Mouse (Mus musculus) ES-E14 (cell line): Measurements from ENCODE around the gene Manba. TPM values are rescaled to one million over a fixed set of nuclear protein-coding genes. Genes with fewer than 3 reads are reported as not detected.
A peak's percentile ranks its signal among the peaks of the same experiment; 100 is the strongest.

ENCODE experiments used
- DNase-seq: peaks from one replicate; pipeline ENCODE4 v3.0.0-alpha.2; 2013; ENCODE audit warnings: low read depth, low spot score
- H3K27ac ChIP-seq: 2 replicates; pipeline ENCODE4 v1.5.1; 2012; ENCODE audit warnings: low read depth, mild to moderate bottlenecking, low read length, moderate library complexity, mixed read lengths; ENCODE audit not compliant: poor library complexity, insufficient read depth, severe bottlenecking
- H3K36me3 ChIP-seq: 2 replicates; pipeline ENCODE4 v1.6.1; 2012; ENCODE audit warnings: mild to moderate bottlenecking, low read length, moderate library complexity, mixed read lengths; ENCODE audit not compliant: control insufficient read depth, poor library complexity, insufficient read depth, severe bottlenecking
- H3K4me1 ChIP-seq, 2 experiments: fragments of 150-350 bp in 1 of 2; sonication (generic) in 1 of 2; 2 replicates each; pipeline ENCODE4 v1.6.1; 2012; ENCODE audit warnings: low read length in 2 of 2, mild to moderate bottlenecking in 1 of 2, mixed read lengths in 1 of 2; ENCODE audit not compliant: control insufficient read depth in 2 of 2, insufficient read depth in 2 of 2, poor library complexity in 1 of 2
- H3K4me3 ChIP-seq, 2 experiments: fragments of 150-350 bp in 1 of 2; sonication (generic) in 1 of 2; 2 replicates each; pipeline ENCODE4 v1.5.1; 2012; ENCODE audit warnings: low read length in 2 of 2, low read depth in 1 of 2, mild to moderate bottlenecking in 1 of 2, mixed read lengths in 1 of 2; ENCODE audit not compliant: insufficient read depth in 1 of 2, poor library complexity in 1 of 2, severe bottlenecking in 1 of 2
- H3K9ac ChIP-seq: 2 replicates; pipeline ENCODE4 v1.6.1; 2012; ENCODE audit warnings: low read depth, mild to moderate bottlenecking, low read length, mixed read lengths; ENCODE audit not compliant: poor library complexity, insufficient read depth, severe bottlenecking
- H3K9me3 ChIP-seq: fragments of 150-350 bp; sonication (generic); 2 replicates; pipeline ENCODE4 v1.6.1; 2012; ENCODE audit warnings: low read depth, mild to moderate bottlenecking, low read length; ENCODE audit not compliant: control insufficient read depth, insufficient read depth
- CHD2 ChIP-seq: IDR thresholded peaks from 2 replicates; pipeline ENCODE4 v1.6.1; 2014; ENCODE audit warnings: mild to moderate bottlenecking, low read depth, low read length, inconsistent platforms
- HCFC1 ChIP-seq: IDR thresholded peaks from 2 replicates; pipeline ENCODE4 v1.6.1; 2012; ENCODE audit warnings: low read length, inconsistent platforms, borderline replicate concordance; ENCODE audit not compliant: insufficient read depth
- MAFK ChIP-seq: IDR thresholded peaks from 2 replicates; pipeline ENCODE4 v1.6.1; 2014; ENCODE audit warnings: mild to moderate bottlenecking, low read depth, low read length, inconsistent platforms; ENCODE audit not compliant: insufficient read depth
- ZC3H11A ChIP-seq: IDR thresholded peaks from 2 replicates; pipeline ENCODE4 v1.6.1; 2012; ENCODE audit warnings: low read depth, mild to moderate bottlenecking, inconsistent platforms, low read length, borderline replicate concordance
- ZNF384 ChIP-seq: IDR thresholded peaks from 2 replicates; pipeline ENCODE4 v1.6.1; 2012; ENCODE audit warnings: low read depth, low read length, inconsistent platforms
- in situ Hi-C, 2 experiments: fragments of 600-800 bp; cut with MboI; formaldehyde crosslinking; loops; one replicate each; pipeline ENCODE4 v1.15.1; 2025; ENCODE audit warnings: low sequenced_read_pairs in 2 of 2, inconsistent platforms in 1 of 2; ENCODE audit not compliant: unreplicated experiment in 2 of 2
- total RNA-seq: library from RNA; depleted of rRNA; stranded (reverse); fragments of 300-350 nt; gene quantifications from 2 replicates; pipeline ENCODE4 v1.2.3, GENCODE M21; 2012

The Manba gene
- total RNA-seq, 1 experiment, result 75.2 TPM

DNA sequence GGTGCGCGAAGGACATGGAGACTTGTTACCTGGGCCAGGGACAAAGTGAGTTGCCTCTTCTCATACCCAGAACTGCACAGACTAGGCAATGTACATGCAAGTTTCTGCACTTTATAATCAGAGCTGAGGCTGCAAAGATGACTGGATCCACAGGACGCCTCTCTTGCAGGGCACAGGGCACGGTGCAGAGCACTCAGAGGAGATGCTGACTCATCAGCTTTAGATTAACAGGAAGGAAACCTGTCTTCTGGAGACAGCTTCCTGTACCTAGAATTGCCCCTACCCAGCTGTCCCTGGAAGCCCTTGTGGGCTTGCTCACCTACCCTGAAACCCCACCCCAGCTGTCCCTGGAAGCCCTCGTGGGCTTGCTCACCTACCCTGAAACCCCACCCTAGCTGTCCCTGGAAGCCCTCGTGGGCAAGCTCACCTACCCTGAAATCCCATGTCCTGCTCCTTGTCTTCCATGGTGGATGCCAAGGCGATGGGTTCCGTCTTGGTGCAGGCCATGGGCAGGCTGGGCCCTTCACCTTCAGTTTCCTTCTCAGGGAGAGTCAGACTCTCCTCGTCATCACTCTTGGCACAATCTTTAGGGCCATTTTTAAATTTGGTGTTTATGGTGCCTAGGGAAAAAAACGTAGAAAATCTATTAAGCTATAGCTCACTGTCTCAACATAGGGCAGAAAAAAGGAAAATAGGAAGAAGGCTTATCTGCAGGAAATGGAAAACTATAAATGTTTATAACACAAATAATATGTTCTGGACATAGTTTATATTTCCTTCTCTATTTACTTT, 119.4 kb downstream of the Manba start:
- TF ChIP-seq MAFK (peak; percentile 84), CHD2 (no peak)
- H3K27ac ChIP-seq, result no peak overlapping the region
- H3K4me3 ChIP-seq, result no peak overlapping the region
- H3K9me3 ChIP-seq, result no peaks in the 10 kb centered on the region
- H3K4me1 ChIP-seq, result peaks cover 4 to 9% of the 10 kb centered on the region in 2 experiments; a peak in 2 of 4 replicates
- DNase-seq, result no peak
- peaks cover 2% of the 10 kb centered on the region; the same call in 1 of the 2 replicates for H3K36me3 ChIP-seq
- H3K9ac ChIP-seq, result no peak overlapping the region
- in situ Hi-C loops, result no loop called here

DNA sequence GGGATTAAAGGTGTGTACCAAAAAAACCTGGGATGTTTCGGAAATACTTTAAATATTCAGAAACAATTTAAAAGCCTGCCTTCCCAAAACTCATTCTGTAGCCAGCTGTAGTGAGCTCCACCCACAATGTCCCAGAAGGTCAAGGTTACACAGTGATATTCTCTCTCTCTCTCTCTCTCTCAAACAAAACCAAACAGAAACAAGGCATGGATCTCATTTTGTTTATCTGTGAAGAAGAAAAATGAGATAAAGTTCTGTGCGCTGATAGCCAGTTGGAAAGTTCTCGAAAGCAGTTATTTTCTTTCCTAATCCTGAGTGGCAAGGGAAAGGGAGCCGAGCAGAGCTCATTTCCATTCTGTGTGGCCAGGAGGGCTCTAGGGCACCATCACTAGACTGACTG, 120.1 kb downstream of the Manba start:
- TF ChIP-seq HCFC1, result no peak
- no peak for TF ChIP-seq CHD2
- no peak for TF ChIP-seq ZNF384
- no peak for TF ChIP-seq ZC3H11A
- H3K9ac ChIP-seq, result no peak overlapping the region
- no peak overlapping the region for H3K27ac ChIP-seq
- peaks cover 2% of the 10 kb centered on the region; the same call in 1 of the 2 replicates for H3K36me3 ChIP-seq
- DNase-seq, result no peak
- no peaks in the 10 kb centered on the region for H3K9me3 ChIP-seq
- H3K4me1 ChIP-seq, result peaks cover 4 to 9% of the 10 kb centered on the region in 2 experiments; a peak in 2 of 4 replicates
- in situ Hi-C loops, result no loop called here
- no peak overlapping the region for H3K4me3 ChIP-seq

DNA sequence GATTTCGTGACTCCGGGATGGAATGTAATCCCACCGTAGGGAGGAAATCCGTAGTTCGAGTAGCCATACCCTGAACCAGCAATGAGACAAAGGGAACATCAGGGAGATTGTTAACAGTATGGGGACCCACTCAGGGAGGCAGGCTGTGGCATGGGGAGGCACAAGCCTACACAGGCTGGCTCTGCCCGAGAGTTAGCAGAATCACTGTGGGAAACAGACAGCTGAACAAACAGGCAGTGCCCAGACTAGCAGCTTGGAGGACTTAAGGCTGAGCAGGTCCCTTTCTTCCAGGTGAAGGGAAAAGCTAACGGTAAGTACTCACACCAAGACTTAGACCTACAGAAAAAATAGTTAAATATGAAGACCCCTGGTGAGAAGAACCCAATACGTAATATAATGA, 121.2 kb downstream of the Manba start:
- in situ Hi-C loops, result no loop called here
- Histone ChIP-seq H3K36me3 (peaks cover 2% of the 10 kb centered on the region; the same call in 1 of the 2 replicates), H3K4me3 (no peak overlapping the region), H3K4me1 (peaks cover 4 to 9% of the 10 kb centered on the region in 2 experiments; a peak in 2 of 4 replicates), H3K27ac (no peak overlapping the region), H3K9ac (no peak overlapping the region), H3K9me3 (no peaks in the 10 kb centered on the region)
- DNase-seq, result no peak
- no peak for TF ChIP-seq CHD2
- no peak for TF ChIP-seq ZNF384
- TF ChIP-seq HCFC1, result no peak
- no peak for TF ChIP-seq MAFK
- TF ChIP-seq ZC3H11A, result no peak

DNA sequence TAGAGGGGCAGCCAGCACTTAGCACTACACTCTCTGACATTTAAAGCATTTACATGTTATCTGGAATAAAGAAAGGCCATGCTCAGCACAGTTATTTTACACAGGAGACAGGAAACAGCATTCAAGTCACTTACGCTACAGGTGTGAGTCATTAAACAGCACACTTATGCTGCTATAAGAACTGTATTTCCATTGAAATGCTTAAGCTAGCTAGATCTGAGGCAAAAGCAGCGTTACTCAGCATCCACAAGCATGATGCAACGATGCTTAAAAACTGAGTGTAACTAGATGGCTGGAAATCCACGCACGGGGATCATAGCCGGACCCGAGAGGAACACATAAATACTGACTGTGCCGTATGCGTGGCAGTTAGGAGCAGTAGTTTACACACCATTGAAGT, 121.6 kb downstream of the Manba start:
- Histone ChIP-seq H3K27ac (no peak overlapping the region), H3K9me3 (no peaks in the 10 kb centered on the region), H3K9ac (no peak overlapping the region), H3K36me3 (peaks cover 2% of the 10 kb centered on the region; the same call in 1 of the 2 replicates), H3K4me1 (peaks cover 4 to 10% of the 10 kb centered on the region in 2 experiments; a peak in 2 of 4 replicates), H3K4me3 (no peak overlapping the region)
- in situ Hi-C loops, result no loop called here
- TF ChIP-seq HCFC1 (no peak), CHD2 (no peak), ZNF384 (no peak), ZC3H11A (no peak), MAFK (no peak)
- DNase-seq, result no peak
